8 mouse cellular contexts compared by ENCODE assay signal in the genomic region with DNA sequence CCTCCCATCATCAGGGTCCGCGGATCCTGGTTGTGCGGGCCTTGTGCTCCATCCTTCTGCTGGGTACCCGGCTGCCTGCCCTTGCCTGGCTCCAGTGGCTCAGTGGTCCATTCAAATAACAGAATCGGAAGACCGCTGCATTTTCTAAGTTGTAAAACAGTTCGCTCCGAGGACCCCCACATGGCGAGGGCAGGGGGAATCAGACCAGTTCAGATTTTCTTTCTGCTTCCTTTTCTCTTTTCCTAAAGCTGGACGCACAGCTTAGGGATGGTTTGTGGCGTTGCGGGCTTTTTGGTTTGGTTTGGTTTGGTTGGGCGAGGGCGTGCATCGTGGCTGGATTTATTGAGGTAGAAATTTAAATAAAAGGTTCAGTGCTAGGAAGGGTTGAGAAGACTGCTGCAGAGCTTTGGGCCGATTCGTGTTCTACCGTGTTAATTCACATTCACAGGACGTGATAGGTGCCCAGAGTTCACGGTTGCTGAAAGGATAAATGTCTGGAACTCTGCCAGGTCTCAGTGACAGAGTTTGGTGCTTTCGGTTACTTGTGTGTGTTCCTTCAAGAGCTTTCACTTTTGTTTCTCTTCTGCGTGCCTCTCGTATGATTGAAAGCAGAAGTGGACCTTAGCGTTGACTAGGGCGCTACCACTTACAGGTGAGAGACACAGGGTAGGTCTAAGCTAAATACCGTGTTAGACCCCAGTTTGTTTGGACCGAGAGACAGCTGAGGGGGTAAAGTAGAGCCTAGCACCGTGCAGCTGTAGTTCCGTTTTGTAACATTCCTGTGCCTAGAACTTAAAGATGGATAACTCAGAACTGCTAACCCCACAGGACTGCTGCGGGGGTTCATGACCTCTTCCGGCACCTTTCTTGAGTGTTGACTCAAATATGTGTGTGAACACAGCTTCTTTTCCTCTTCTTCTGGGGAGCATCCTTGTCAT.
A peak's percentile ranks its signal among the peaks of the same experiment; 100 is the strongest.
DNase-seq lines count a peak whose midpoint lies in the region; ATAC-seq and TF ChIP-seq lines count a peak whose summit lies in the region.

No protein-coding gene starts in this region.

- no peak for ATAC-seq in embryonic facial prominence, embryonic 15.5 days (ENCODE audit: insufficient number of reproducible peaks, low FRiP score, low TSS enrichment, low read depth)
- no peak for ATAC-seq in heart, embryonic 13.5 days (ENCODE audit: extremely low read depth, insufficient number of reproducible peaks, low FRiP score, low TSS enrichment)
- ATAC-seq in kidney, embryonic 15.5 days (replicated peaks; ENCODE audit: low FRiP score): no peak
- peak; percentile 10; the same call in 1 of the 2 replicates for ATAC-seq in neural tube, embryonic 14.5 days (ENCODE audit: low read depth)

- DNase-seq in CD8-positive naive resting alpha-beta T cell, adult 2 months (ENCODE audit: low read depth in 2 of 2, low spot score in 2 of 2): peak; percentile 66 to 76
- DNase-seq in adrenal gland, adult 18-20 months (ENCODE audit: low spot score in 2 of 2): peak; percentile 23 to 58
- DNase-seq in lung, adult 2 months: peak; percentile 72
- DNase-seq in urinary bladder, postnatal 14 days (ENCODE audit: low spot score): peak; percentile 28

- no peak for TF ChIP-seq POLR2A in lung, adult 2 months (IDR thresholded peaks at IDR 0.05; ENCODE audit: borderline replicate concordance, extremely low read depth, low read depth, low read length)

- TF ChIP-seq CTCF in lung, adult 2 months (IDR thresholded peaks at IDR 0.05; ENCODE audit: insufficient read depth, low read length): no peak

- peaks cover 24% of the 10 kb centered on the region for H3K4me1 ChIP-seq in embryonic facial prominence, embryonic 15.5 days
- H3K4me1 ChIP-seq in heart, embryonic 13.5 days: peaks cover 29% of the 10 kb centered on the region
- peaks cover 21% of the 10 kb centered on the region for H3K4me1 ChIP-seq in kidney, embryonic 15.5 days
- H3K4me1 ChIP-seq in lung, adult 2 months (ENCODE audit: control insufficient read depth, insufficient read depth, low read length): peaks cover 5% of the 10 kb centered on the region; the same call in 1 of the 2 replicates
- H3K4me1 ChIP-seq in neural tube, embryonic 14.5 days (ENCODE audit: control insufficient read depth, insufficient read depth, low read length): peaks cover 21% of the 10 kb centered on the region; the same call in 1 of the 2 replicates

- no peaks in the 10 kb centered on the region for H3K27me3 ChIP-seq in embryonic facial prominence, embryonic 15.5 days
- no peaks in the 10 kb centered on the region for H3K27me3 ChIP-seq in heart, embryonic 13.5 days (replicated peaks)
- H3K27me3 ChIP-seq in kidney, embryonic 15.5 days: peaks cover 4% of the 10 kb centered on the region; the same call in 1 of the 2 replicates
- H3K27me3 ChIP-seq in neural tube, embryonic 14.5 days (ENCODE audit: control insufficient read depth, insufficient read depth, low read length): peaks cover 4% of the 10 kb centered on the region; the same call in 1 of the 2 replicates

- peak overlapping the region; percentile 85 for H3K4me3 ChIP-seq in embryonic facial prominence, embryonic 15.5 days (replicated peaks)
- H3K4me3 ChIP-seq in heart, embryonic 13.5 days: peak overlapping the region; percentile 92
- H3K4me3 ChIP-seq in kidney, embryonic 15.5 days (replicated peaks): peak overlapping the region; percentile 90
- H3K4me3 ChIP-seq in lung, adult 2 months (replicated peaks; ENCODE audit: extremely low read depth, low read depth, low read length): peak overlapping the region; percentile 84
- peak overlapping the region; percentile 81 for H3K4me3 ChIP-seq in neural tube, embryonic 14.5 days (ENCODE audit: low read depth, low read length)

- H3K36me3 ChIP-seq in embryonic facial prominence, embryonic 15.5 days: no peaks in the 10 kb centered on the region
- no peaks in the 10 kb centered on the region for H3K36me3 ChIP-seq in heart, embryonic 13.5 days
- no peaks in the 10 kb centered on the region for H3K36me3 ChIP-seq in kidney, embryonic 15.5 days
- H3K36me3 ChIP-seq in neural tube, embryonic 14.5 days (ENCODE audit: control insufficient read depth, insufficient read depth, low read length): no peaks in the 10 kb centered on the region

- peak overlapping the region; percentile 90 for H3K27ac ChIP-seq in embryonic facial prominence, embryonic 15.5 days (replicated peaks)
- H3K27ac ChIP-seq in heart, embryonic 13.5 days (replicated peaks): peak overlapping the region; percentile 90
- peak overlapping the region; percentile 86 for H3K27ac ChIP-seq in kidney, embryonic 15.5 days
- H3K27ac ChIP-seq in neural tube, embryonic 14.5 days (ENCODE audit: low read depth, low read length): peak overlapping the region; percentile 96

- WGBS in embryonic facial prominence, embryonic 15.5 days: 9% methylated on average over 31 of the region's 31 CpGs
- 12% methylated on average over 31 of the region's 31 CpGs for WGBS in heart, embryonic 13.5 days
- 13% methylated on average over 31 of the region's 31 CpGs for WGBS in kidney, embryonic 15.5 days
- 1% methylated on average over 31 of the region's 31 CpGs for WGBS in lung, adult 2 months
- 13% methylated on average over 31 of the region's 31 CpGs for WGBS in neural tube, embryonic 14.5 days

- peak overlapping the region; percentile 93 for H3K4me2 ChIP-seq in embryonic facial prominence, embryonic 15.5 days (replicated peaks)
- peak overlapping the region; percentile 84 for H3K4me2 ChIP-seq in heart, embryonic 13.5 days
- H3K4me2 ChIP-seq in kidney, embryonic 15.5 days: peak overlapping the region; percentile 92
- H3K4me2 ChIP-seq in neural tube, embryonic 14.5 days (ENCODE audit: low read depth, low read length): peak overlapping the region; percentile 91

- H3K9me3 ChIP-seq in embryonic facial prominence, embryonic 15.5 days (replicated peaks): no peaks in the 10 kb centered on the region
- no peaks in the 10 kb centered on the region for H3K9me3 ChIP-seq in heart, embryonic 13.5 days
- no peaks in the 10 kb centered on the region for H3K9me3 ChIP-seq in kidney, embryonic 15.5 days (replicated peaks)
- H3K9me3 ChIP-seq in neural tube, embryonic 14.5 days (ENCODE audit: control insufficient read depth, low read length): no peaks in the 10 kb centered on the region

- peak overlapping the region; percentile 53 for H3K9ac ChIP-seq in embryonic facial prominence, embryonic 15.5 days
- peak overlapping the region; percentile 93 for H3K9ac ChIP-seq in heart, embryonic 13.5 days
- H3K9ac ChIP-seq in kidney, embryonic 15.5 days: peak overlapping the region; percentile 49
- H3K9ac ChIP-seq in neural tube, embryonic 14.5 days (replicated peaks; ENCODE audit: low read depth, low read length): peak overlapping the region; percentile 95
